Mouse (Mus musculus) bone marrow macrophage, adult 2 months (primary cell): ENCODE data around the gene Slc7a8.

Experiments
- CTCF ChIP-seq: IDR thresholded peaks from 2 replicates; pipeline ENCODE4 v1.5.1; 2012; ENCODE audit warnings: low read depth, mild to moderate bottlenecking, low read length, moderate library complexity
- POLR2A ChIP-seq: IDR thresholded peaks from 2 replicates; pipeline ENCODE4 v1.6.1; 2012; ENCODE audit warnings: mild to moderate bottlenecking, low read depth, low read length, borderline replicate concordance

- TF ChIP-seq POLR2A (no peak), CTCF (no peak)
These were observed 52.7 kb downstream of the Slc7a8 start for GRCm38 (mm10) chr14:54728823-54729653.
